Mouse (Mus musculus) erythroblast, embryonic 14.5 days (primary cell): Measurements from ENCODE around the gene Mtmr1. TPM values are rescaled to one million over a fixed set of nuclear protein-coding genes. Genes with fewer than 3 reads are reported as not detected.

Experiments used
- H3K27me3 ChIP-seq: 2 replicates; pipeline ENCODE4 v1.6.1; 2012; ENCODE audit warnings: inconsistent platforms; ENCODE audit not compliant: control insufficient read depth
- H3K36me3 ChIP-seq: 2 replicates; pipeline ENCODE4 v1.6.1; 2012; ENCODE audit warnings: mild to moderate bottlenecking, inconsistent platforms; ENCODE audit not compliant: control insufficient read depth
- H3K4me1 ChIP-seq: 2 replicates; pipeline ENCODE4 v1.6.1; 2012; ENCODE audit warnings: inconsistent platforms; ENCODE audit not compliant: control insufficient read depth
- H3K4me3 ChIP-seq: replicated peaks from 2 replicates; pipeline ENCODE3; 2012; ENCODE audit warnings: moderate library complexity, mild to moderate bottlenecking, inconsistent platforms
- H3K9me3 ChIP-seq: 2 replicates; pipeline ENCODE4 v1.6.1; 2012; ENCODE audit warnings: low read length, inconsistent platforms, mixed read lengths; ENCODE audit not compliant: control insufficient read depth
- GATA1 ChIP-seq: IDR thresholded peaks from 2 replicates; pipeline ENCODE4 v1.6.1; 2012; ENCODE audit warnings: low read length, inconsistent platforms, mixed read lengths
- TAL1 ChIP-seq: IDR thresholded peaks from 3 replicates; pipeline ENCODE4 v1.6.1; 2012; ENCODE audit warnings: low read length, inconsistent platforms, mixed read lengths
- polyA plus RNA-seq: library from polyadenylated mRNA; stranded (reverse); fragments of >175 nt; gene quantifications from 2 replicates; pipeline ENCODE4 v1.2.3, GENCODE M21; 2012

Gene Mtmr1
- polyA plus RNA-seq, 1 experiment, result 0.10 TPM

DNA sequence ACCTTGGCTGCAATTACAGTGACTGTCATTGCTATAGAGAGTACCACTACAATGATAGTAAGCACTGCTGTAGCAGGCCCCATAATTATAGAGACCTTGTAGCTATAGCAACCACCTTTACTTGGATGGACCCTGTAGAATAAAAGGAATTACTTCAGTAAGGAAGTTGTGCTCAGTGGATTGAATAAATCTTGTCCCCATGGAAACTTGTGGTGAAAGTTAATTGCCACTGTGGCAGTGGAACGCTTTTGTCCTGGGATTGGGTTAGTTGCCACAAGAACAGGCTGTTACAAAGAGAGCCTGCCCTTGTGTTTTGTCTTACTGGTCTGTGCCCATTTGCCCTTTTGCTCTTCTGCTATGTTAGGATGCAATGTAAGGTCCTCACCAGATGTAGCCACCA lies 69.9 kb downstream of the Mtmr1 start:
- Histone ChIP-seq H3K27me3 (no peaks in the 10 kb centered on the region), H3K9me3 (no peaks in the 10 kb centered on the region), H3K4me1 (peaks cover 41% of the 10 kb centered on the region), H3K36me3 (peaks cover 60% of the 10 kb centered on the region), H3K4me3 (no peak overlapping the region)
- TF ChIP-seq GATA1 (no peak), TAL1 (no peak)

DNA sequence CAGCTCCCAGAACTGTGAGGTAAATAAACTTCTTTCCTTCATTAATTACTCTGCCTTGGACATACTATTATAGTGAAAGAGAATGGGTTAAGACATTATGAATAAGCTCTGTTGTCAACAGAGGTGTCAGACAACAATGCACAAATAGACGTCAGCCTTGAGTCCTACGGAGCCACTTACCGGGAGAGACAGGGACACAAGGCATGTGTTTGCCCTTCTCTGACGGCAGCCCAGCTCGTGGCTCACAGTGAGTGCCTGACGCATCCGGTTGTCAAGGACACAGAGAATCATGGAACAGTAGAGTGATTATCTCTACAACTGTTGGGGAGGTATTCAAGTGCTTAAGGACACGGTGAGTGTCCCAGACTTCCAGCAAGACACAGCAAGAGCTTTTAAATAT lies 70.3 kb downstream of the Mtmr1 start:
- Histone ChIP-seq H3K27me3 (no peaks in the 10 kb centered on the region), H3K4me3 (no peak overlapping the region), H3K36me3 (peaks cover 61% of the 10 kb centered on the region), H3K4me1 (peaks cover 38% of the 10 kb centered on the region), H3K9me3 (no peaks in the 10 kb centered on the region)
- TF ChIP-seq TAL1 (no peak), GATA1 (no peak)

DNA sequence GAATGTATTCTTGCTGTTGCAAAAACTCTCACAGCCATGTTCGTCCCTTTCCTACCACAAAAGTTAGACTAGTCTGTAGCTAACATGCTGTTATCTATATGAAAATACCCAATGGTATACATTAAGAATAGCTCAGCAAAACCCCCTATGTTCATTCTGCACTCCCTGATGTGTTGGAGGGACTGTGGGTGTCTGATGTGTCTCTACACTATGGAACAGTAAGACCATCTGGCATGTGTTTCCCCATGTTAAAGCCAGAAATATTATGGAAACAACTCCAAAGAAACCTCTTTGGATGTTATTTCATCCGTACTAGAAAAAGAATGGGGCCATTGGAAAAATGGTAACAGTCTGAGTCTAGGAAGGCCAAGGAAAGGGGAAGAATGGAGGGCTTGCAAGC lies 71.0 kb downstream of the Mtmr1 start:
- TF ChIP-seq GATA1, result no peak
- TF ChIP-seq TAL1, result no peak
- Histone ChIP-seq H3K4me3 (no peak overlapping the region), H3K9me3 (no peaks in the 10 kb centered on the region), H3K27me3 (no peaks in the 10 kb centered on the region), H3K4me1 (peaks cover 31% of the 10 kb centered on the region), H3K36me3 (peaks cover 61% of the 10 kb centered on the region)

DNA sequence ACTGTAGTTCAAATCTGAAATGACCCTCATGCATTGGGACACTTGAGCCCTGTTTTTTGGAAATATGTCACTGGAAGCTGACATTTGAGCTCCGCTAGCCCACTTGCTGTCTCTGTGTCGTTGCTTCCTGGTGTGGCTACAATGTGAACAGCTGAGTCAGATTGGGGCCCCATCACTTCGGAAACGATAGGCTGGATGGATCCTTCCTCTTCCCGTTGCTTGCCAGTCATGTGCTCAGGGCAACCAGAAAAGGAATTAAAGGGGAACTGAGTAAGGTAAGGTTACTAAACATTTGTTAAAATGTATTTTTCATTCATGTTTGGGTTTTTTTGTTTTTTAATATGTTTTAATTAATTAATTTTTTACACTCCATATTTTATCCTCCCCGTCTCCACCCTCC lies 74.9 kb downstream of the Mtmr1 start:
- Histone ChIP-seq H3K36me3 (peaks cover 64% of the 10 kb centered on the region), H3K4me1 (peaks cover 2% of the 10 kb centered on the region; the same call in 1 of the 2 replicates), H3K27me3 (no peaks in the 10 kb centered on the region), H3K9me3 (no peaks in the 10 kb centered on the region), H3K4me3 (no peak overlapping the region)
- TF ChIP-seq TAL1 (no peak), GATA1 (no peak)

DNA sequence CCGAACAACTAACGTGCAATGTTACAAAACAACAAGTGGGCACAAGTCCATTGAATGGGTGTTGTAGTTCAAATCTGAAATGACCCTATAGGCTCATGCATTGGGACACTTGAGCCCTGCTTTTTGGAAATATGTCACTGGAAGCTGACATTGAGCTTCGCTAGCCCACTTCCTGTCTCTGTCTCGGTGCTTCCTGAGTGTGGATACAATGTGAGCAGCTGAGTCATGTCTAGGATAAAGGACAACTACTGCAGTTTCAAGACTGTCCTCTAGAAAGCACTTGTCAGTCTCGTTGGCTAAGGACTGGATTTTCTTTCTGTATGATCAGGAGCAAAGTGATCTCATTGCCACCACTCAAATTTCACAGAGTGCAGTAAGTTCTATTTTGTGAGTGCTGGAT lies 78.4 kb downstream of the Mtmr1 start:
- Histone ChIP-seq H3K4me3 (no peak overlapping the region), H3K27me3 (no peaks in the 10 kb centered on the region), H3K36me3 (peaks cover 61% of the 10 kb centered on the region), H3K9me3 (no peaks in the 10 kb centered on the region), H3K4me1 (peaks cover 2% of the 10 kb centered on the region; the same call in 1 of the 2 replicates)
- TF ChIP-seq GATA1 (no peak), TAL1 (no peak)

DNA sequence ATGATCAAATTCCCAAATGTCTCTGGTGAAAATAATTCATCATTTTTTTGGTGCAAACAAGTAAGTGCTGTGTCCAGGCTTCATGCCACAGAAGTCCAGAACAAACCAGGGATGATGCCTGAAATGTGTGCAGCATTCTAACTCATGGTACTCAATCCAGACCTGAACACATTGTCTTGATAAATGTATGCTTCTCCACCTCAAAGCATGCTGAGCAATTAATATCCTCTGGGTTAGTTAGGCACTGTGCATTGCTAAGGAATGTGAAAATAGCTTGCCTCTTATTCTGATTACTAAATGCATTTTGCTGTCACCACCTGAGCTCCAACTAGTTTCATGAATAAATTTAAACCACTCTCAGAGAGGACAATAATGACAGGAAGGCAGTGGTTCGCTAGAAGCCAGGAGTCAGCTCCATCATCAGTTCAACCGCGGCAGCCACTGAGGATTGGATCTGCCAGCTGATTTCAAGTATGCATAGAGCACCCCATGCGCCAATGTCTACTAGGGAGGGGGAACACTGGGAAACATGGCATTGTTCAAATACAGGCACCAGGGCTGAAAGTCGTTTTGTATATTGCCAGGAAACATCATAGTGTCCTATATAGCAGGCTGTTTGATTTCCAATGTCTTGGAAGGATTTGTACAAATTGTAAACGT lies 91.6 kb downstream of the Mtmr1 start:
- no peaks in the 10 kb centered on the region for H3K9me3 ChIP-seq
- H3K27me3 ChIP-seq, result no peaks in the 10 kb centered on the region
- no peak overlapping the region for H3K4me3 ChIP-seq
- TF ChIP-seq TAL1 (no peak), GATA1 (no peak)
- peaks cover 4% of the 10 kb centered on the region for H3K4me1 ChIP-seq
- peaks cover 30% of the 10 kb centered on the region for H3K36me3 ChIP-seq

DNA sequence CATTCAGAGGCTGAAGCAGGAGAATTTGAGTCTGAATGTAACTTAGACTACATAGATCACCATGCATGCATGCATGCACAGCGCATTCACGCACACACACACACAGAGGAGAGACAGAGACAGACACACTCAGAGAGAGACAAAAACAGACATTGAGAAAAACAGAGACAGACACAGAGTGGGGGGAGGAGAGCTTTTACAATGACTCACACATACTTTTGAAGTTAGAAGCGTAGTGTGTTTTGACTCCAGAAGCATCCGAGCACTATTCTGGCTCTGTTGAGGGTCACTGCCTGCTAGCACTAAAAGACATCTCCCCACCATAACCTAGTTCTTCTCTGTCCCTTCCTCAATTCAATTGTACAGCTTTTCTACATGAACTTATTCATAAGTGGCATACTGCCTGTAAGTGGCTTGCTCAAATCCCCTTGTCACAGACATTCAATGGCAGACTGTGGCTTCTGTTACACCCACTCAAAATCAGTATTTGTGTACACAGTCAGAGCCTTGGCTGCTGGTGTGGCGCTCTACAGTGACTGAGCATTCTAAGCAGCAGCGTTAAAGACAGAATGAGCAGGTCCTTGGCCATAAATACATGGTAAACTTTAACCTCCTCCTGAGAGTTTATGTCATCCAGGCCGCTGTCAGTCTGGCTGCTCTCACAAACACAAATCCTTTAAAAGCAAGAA lies 99.7 kb downstream of the Mtmr1 start:
- Histone ChIP-seq H3K4me1 (peaks cover 57% of the 10 kb centered on the region), H3K36me3 (peaks cover 15% of the 10 kb centered on the region), H3K9me3 (no peaks in the 10 kb centered on the region), H3K4me3 (no peak overlapping the region), H3K27me3 (no peaks in the 10 kb centered on the region)
- no peak for TF ChIP-seq GATA1
- TF ChIP-seq TAL1, result no peak

DNA sequence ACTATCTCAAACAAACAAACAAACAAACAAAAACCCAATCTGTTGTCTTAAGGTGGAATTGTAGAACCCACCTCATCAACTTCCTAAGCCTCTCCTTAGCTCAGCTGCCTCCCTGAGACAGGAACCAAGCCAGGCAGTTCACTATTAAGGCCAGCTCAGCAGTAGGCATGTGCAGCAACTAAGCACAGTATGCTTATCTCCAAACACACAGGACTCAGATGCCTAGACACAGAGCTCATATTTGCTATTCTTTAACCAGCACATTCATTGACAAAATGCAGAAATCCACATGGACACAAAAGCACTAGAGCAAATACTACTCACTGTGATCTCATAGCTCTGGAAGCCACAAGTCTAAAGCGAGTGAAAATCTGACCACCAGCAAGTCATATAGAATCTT lies 100.9 kb downstream of the Mtmr1 start:
- Histone ChIP-seq H3K4me3 (no peak overlapping the region), H3K36me3 (peaks cover 20% of the 10 kb centered on the region), H3K27me3 (no peaks in the 10 kb centered on the region), H3K4me1 (peaks cover 64% of the 10 kb centered on the region), H3K9me3 (no peaks in the 10 kb centered on the region)
- TF ChIP-seq TAL1, result no peak
- TF ChIP-seq GATA1, result no peak

DNA sequence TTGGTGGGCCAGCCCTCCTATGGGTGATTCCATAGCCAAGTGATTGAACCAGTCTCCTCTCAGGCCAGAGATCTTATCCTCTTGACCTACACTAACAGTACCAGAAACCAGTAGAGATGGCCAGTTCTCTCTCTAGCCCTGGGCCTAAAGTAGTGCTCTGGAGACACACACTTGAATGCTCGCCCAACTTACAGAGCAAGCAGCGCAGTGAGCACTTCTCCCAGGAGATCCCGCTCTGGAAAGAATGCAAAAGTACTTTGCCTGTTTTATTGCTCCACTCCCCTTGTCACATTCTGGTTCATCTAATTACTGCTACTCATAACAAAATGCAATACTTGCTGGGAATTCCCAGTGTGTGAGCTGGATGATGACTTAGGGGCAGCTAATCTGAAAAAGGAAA lies 102.9 kb downstream of the Mtmr1 start:
- H3K4me1 ChIP-seq, result peaks cover 70% of the 10 kb centered on the region

More for the DNA sequence above, 102.9 kb downstream of the Mtmr1 start:
- no peaks in the 10 kb centered on the region for H3K9me3 ChIP-seq
- no peak overlapping the region for H3K4me3 ChIP-seq
- TF ChIP-seq TAL1, result no peak
- TF ChIP-seq GATA1, result no peak
- H3K36me3 ChIP-seq, result peaks cover 27% of the 10 kb centered on the region
- no peaks in the 10 kb centered on the region for H3K27me3 ChIP-seq

Other genes with a start within 250 kb of the Mtmr1 start
- gene Mtm1, start 154.0 kb upstream of the Mtmr1 start, polyA plus RNA-seq, result 0.02 TPM in 1 of 2 replicates, not detected in the other
- 0.58 and 0.65 TPM in 2 replicates for gene Cd99l2, start 128.1 kb downstream of the Mtmr1 start, polyA plus RNA-seq
- gene Hmgb3, start 191.2 kb downstream of the Mtmr1 start, polyA plus RNA-seq, result 22.6 and 26.0 TPM in 2 replicates